Mouse (Mus musculus): ENCODE data around the gene Fam3a. TPM values are rescaled to one million over a fixed set of nuclear protein-coding genes. Genes with fewer than 3 reads are reported as not detected.

Fam3a gene
- total RNA-seq (2014; fragmentation: Nextera tagmentation), result 15.7 and 22.3 TPM in 2 replicates
- total RNA-seq (2017), result 12.5 and 19.1 TPM in 2 replicates
- polyA plus RNA-seq (2012), result 3.6 and 7.2 TPM in 2 replicates

DNA sequence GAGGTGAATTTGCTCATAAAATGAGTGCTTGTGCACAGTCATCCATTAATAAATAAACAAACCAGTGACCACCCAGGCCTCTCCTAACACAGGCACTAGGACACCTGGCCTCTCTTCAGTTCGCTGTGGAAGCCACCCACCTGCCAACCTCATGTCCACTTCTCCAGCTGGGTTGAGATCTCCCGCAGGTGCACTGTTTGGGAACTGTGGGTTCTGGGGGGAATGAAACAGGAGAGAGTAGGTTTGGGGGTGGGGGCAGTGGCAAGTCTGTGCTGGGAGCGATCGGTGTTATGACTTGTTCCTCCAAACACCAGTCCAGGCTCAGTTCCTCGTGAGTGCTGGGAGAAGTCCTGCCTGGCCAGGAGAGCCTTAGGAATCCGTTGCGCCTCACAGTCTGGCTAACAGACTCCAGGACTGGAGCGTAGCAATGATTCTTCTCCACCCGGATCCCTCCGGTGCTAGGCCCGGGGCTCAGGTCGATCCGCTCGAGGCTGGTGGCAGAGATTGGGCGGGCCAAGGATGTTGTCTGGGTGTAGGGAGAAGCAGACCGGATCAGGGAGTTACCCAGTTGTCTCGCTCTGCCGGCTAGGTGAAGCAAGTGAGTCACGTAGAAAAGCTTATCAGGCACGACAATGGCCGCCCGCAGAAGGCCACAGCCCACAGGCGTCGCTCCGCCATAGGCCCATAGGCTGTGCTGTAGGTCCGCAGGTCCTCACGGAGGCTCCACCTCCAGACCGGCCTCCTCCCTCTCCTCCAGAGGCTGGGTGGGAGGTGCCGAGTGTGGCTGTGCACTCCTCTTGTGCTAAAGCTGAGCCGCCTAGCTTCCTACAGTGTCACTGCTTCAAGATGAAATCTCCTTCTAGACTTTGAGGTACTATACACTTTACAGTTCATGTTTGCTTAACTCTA, at the start of gene Fam3a, which contains the start of gene Ikbkg:
Gene Fam3a (minus strand): TSS at position 738 of the 909 bp plus-strand sequence.
Gene Ikbkg (plus strand): TSS at position 756 of the 909 bp plus-strand sequence.
- Histone ChIP-seq H3K27me3 (ENCODE audit: insufficient read depth, low read length) (no peaks in the 10 kb centered on the region), H3K4me3 (ENCODE audit: low read depth, low read length) (peak within 1 kb of the TSS; percentile 76), H3K9me3 (replicated peaks) (no peaks in the 10 kb centered on the region), H3K36me3 (replicated peaks) (peaks cover 19% of the 10 kb centered on the region), H3K4me1 (ENCODE audit: insufficient read depth, low read depth, low read length) (peaks cover 16% of the 10 kb centered on the region)
- ATAC-seq (ENCODE audit: extremely low read depth, insufficient number of reproducible peaks, low FRiP score, poor library complexity, severe bottlenecking) (peak; percentile 97), DNase-seq (ENCODE audit: low spot score) (peak; percentile 75)
- TF ChIP-seq GATA1 (IDR thresholded peaks at IDR 0.05; ENCODE audit: borderline replicate concordance, low read length) (no peak), TAL1 (conservative IDR thresholded peaks at IDR 0.05; ENCODE audit: low read depth, low read length) (no peak), GATA2 (IDR thresholded peaks at IDR 0.05; ENCODE audit: borderline replicate concordance, low read depth, low read length) (no peak), CTCF (IDR thresholded peaks at IDR 0.05; ENCODE audit: low read depth, low read length) (no peak), POLR2AphosphoS5 (IDR thresholded peaks at IDR 0.05; ENCODE audit: insufficient replicate concordance, low read depth, low read length) (no peak)

DNA sequence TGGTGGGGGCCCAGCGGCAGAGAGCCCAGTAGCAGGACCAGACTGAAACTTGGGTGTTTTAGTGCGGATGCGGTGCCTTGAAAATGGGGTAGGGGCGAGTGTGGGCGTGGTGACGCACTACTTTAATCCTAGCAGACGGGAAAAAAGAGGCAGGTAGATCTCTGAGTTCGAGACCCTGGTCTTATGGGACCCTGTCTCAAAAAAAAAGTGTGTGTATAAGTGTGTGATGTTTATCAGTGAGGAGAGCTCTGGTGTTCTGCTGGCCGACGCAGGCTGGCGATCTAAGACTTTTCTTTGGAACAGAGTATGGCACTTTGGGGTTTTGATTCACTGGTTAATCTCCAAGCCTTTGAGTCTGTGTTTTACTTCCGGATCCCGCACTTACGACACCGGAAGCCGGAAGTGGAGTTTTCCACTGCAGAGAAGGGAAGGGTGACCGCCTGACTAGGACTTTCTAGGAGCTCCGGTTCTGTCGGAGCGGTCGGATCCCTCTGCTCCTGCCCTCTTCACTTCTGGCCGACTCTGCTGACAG, 36.3 kb upstream of the Fam3a start:
- ATAC-seq (ENCODE audit: extremely low read depth, insufficient number of reproducible peaks, low FRiP score, poor library complexity, severe bottlenecking) (peak; percentile 55), DNase-seq (ENCODE audit: low spot score) (peak; percentile 31)
- H3K27me3 ChIP-seq (ENCODE audit: insufficient read depth, low read length), result no peaks in the 10 kb centered on the region
- no peak for TF ChIP-seq TAL1 (conservative IDR thresholded peaks at IDR 0.05; ENCODE audit: low read depth, low read length)
- TF ChIP-seq GATA2 (IDR thresholded peaks at IDR 0.05; ENCODE audit: borderline replicate concordance, low read depth, low read length), result no peak
- no peak for TF ChIP-seq POLR2AphosphoS5 (IDR thresholded peaks at IDR 0.05; ENCODE audit: insufficient replicate concordance, low read depth, low read length)
- TF ChIP-seq CTCF (IDR thresholded peaks at IDR 0.05; ENCODE audit: low read depth, low read length), result no peak
- TF ChIP-seq GATA1 (IDR thresholded peaks at IDR 0.05; ENCODE audit: borderline replicate concordance, low read length), result no peak
- H3K9me3 ChIP-seq (replicated peaks), result no peaks in the 10 kb centered on the region
- H3K4me3 ChIP-seq (ENCODE audit: low read depth, low read length), result peak overlapping the region; percentile 74
- H3K4me1 ChIP-seq (ENCODE audit: insufficient read depth, low read depth, low read length), result peaks cover 40% of the 10 kb centered on the region
- H3K36me3 ChIP-seq (replicated peaks), result peaks cover 58% of the 10 kb centered on the region

DNA sequence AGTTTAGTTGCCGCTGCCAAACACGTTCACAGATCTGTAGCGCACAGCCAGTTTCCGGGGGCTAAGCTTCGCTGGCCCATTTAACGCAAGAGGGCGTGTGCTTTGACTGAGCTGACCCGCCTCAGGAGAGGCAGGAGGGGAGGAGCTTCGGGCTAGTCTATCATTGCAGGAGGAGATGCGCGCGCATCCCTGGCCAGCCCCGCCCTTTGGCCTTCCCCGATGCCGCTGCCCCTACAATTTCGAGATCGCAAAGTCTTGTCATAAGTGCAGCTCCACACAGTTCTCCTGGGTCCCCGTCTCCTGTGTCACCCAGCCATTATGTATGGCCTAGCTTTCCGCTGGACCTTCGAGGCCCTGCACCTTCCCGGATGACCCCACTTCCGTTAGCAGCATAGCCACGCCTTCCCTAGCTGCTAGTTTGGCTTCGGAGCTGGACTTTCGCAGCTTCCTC, 35.8 kb upstream of the Fam3a start, which contains the start of gene G6pdx:
Gene G6pdx (minus strand): TSS at position 369 of the 451 bp plus-strand sequence.
- TF ChIP-seq CTCF (IDR thresholded peaks at IDR 0.05; ENCODE audit: low read depth, low read length) (no peak), GATA2 (IDR thresholded peaks at IDR 0.05; ENCODE audit: borderline replicate concordance, low read depth, low read length) (no peak), GATA1 (IDR thresholded peaks at IDR 0.05; ENCODE audit: borderline replicate concordance, low read length) (no peak), POLR2AphosphoS5 (IDR thresholded peaks at IDR 0.05; ENCODE audit: insufficient replicate concordance, low read depth, low read length) (no peak), TAL1 (conservative IDR thresholded peaks at IDR 0.05; ENCODE audit: low read depth, low read length) (no peak)
- ATAC-seq (ENCODE audit: extremely low read depth, insufficient number of reproducible peaks, low FRiP score, poor library complexity, severe bottlenecking) (peak; percentile 73), DNase-seq (ENCODE audit: low spot score) (peak; percentile 70)
- Histone ChIP-seq H3K4me3 (ENCODE audit: low read depth, low read length) (peak within 1 kb of the TSS; percentile 74), H3K9me3 (replicated peaks) (no peaks in the 10 kb centered on the region), H3K36me3 (replicated peaks) (peaks cover 57% of the 10 kb centered on the region), H3K4me1 (ENCODE audit: insufficient read depth, low read depth, low read length) (peaks cover 45% of the 10 kb centered on the region), H3K27me3 (ENCODE audit: insufficient read depth, low read length) (no peaks in the 10 kb centered on the region)

DNA sequence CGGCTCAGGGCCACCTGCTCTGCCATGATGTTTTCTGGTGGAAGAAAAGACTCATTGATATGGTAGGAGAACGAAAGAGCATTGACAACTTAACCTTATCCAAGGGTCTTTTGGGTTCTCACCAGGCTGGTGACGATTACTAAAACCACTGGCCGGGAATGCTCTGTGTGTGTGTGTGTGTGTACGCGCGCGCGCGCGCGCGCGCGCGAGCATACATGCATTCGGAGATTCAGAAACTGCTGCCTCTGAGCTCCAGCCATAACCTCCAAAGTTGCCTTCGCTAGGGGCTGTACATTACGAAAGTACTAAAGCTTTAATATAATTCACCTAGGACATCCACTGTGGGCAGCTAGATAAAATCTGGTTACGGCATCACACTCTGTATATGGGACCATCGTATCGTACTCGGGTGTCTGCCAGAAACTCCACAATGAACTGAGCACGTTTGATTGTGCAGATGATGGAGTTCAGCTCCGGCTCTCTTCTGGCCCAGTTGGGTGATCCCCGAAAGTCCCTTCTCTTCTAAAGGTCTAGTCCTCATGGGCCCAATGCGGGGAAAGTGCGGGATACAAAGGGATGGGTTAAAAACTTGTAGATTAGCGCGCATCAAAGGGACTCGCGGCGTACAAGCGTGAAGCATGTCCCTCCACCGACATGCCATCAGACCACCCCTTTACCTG, 35.2 kb upstream of the Fam3a start:
- Histone ChIP-seq H3K4me1 (ENCODE audit: insufficient read depth, low read depth, low read length) (peaks cover 48% of the 10 kb centered on the region), H3K27me3 (ENCODE audit: insufficient read depth, low read length) (no peaks in the 10 kb centered on the region), H3K4me3 (ENCODE audit: low read depth, low read length) (peak overlapping the region; percentile 74), H3K36me3 (replicated peaks) (peaks cover 57% of the 10 kb centered on the region), H3K9me3 (replicated peaks) (no peaks in the 10 kb centered on the region)
- no peak for DNase-seq (ENCODE audit: low spot score)
- no peak for ATAC-seq (ENCODE audit: extremely low read depth, insufficient number of reproducible peaks, low FRiP score, poor library complexity, severe bottlenecking)
- TF ChIP-seq GATA1 (IDR thresholded peaks at IDR 0.05; ENCODE audit: borderline replicate concordance, low read length) (no peak), GATA2 (IDR thresholded peaks at IDR 0.05; ENCODE audit: borderline replicate concordance, low read depth, low read length) (no peak), CTCF (IDR thresholded peaks at IDR 0.05; ENCODE audit: low read depth, low read length) (no peak), POLR2AphosphoS5 (IDR thresholded peaks at IDR 0.05; ENCODE audit: insufficient replicate concordance, low read depth, low read length) (no peak), TAL1 (conservative IDR thresholded peaks at IDR 0.05; ENCODE audit: low read depth, low read length) (no peak)

DNA sequence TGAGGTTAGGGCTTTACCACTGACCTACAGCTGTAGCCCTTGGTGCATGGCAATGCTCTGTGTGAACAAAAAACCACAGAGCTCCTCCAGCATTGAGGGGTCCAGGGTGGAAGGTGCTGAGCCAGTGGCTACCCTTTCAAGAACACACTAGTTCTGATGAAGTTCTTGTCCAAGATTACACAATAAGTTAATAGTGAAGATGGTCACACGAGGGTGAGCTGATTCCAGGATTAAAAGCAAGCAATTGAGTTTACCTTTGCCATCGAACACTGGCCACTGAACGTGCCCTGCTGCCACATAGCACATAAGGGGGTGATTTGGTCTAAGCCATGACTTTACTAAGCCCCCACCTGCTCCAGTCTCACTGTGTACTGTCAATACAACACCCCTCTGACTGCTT, 34.0 kb upstream of the Fam3a start:
- Histone ChIP-seq H3K4me1 (ENCODE audit: insufficient read depth, low read depth, low read length) (peaks cover 48% of the 10 kb centered on the region), H3K36me3 (replicated peaks) (peaks cover 55% of the 10 kb centered on the region), H3K27me3 (ENCODE audit: insufficient read depth, low read length) (no peaks in the 10 kb centered on the region), H3K4me3 (ENCODE audit: low read depth, low read length) (no peak overlapping the region; the same call in 1 of the 2 replicates), H3K9me3 (replicated peaks) (no peaks in the 10 kb centered on the region)
- TF ChIP-seq GATA1 (IDR thresholded peaks at IDR 0.05; ENCODE audit: borderline replicate concordance, low read length) (no peak), CTCF (IDR thresholded peaks at IDR 0.05; ENCODE audit: low read depth, low read length) (no peak), GATA2 (IDR thresholded peaks at IDR 0.05; ENCODE audit: borderline replicate concordance, low read depth, low read length) (no peak), POLR2AphosphoS5 (IDR thresholded peaks at IDR 0.05; ENCODE audit: insufficient replicate concordance, low read depth, low read length) (no peak), TAL1 (conservative IDR thresholded peaks at IDR 0.05; ENCODE audit: low read depth, low read length) (no peak)
- no peak for ATAC-seq (ENCODE audit: extremely low read depth, insufficient number of reproducible peaks, low FRiP score, poor library complexity, severe bottlenecking)
- no peak for DNase-seq (ENCODE audit: low spot score)

Data from G1E (cell line).